Mouse (Mus musculus) lung, adult 2 months (tissue): ENCODE measurements around the gene Ttll11.

ENCODE experiments used
- CTCF ChIP-seq: fragments of 200-500 bp; IDR thresholded peaks from 2 replicates; pipeline ENCODE4 v1.5.1; 2011; ENCODE audit warnings: mild to moderate bottlenecking, low read length, control low read depth; ENCODE audit not compliant: insufficient read depth
- POLR2A ChIP-seq: fragments of 200-500 bp; IDR thresholded peaks from 2 replicates; pipeline ENCODE4 v1.6.1; 2011; ENCODE audit warnings: low read depth, mild to moderate bottlenecking, control low read depth, low read length, borderline replicate concordance; ENCODE audit errors: extremely low read depth

DNA sequence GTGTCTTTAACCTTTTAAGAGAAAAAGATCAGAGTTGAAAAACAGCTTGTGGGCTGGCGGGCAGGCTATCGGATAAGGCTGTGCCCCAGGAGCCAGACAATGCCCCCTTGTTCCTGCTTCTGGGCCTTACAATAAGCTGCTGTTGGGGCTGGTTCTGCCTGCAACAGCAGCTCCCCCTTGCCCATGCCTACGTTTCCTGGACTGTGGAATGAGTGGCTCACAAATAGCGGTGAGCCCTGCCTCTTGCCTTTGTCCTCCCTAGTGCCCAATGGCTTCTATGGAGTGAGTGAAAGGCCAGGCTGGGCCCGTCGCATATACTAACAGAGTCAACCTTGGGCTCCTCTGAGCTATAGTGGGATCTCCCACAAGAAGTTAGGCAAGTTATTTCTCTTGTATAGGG lies 277.1 kb downstream of the Ttll11 start:
- TF ChIP-seq CTCF (no peak), POLR2A (no peak)
